Mouse (Mus musculus): ENCODE data around the gene Gm10912. TPM values are rescaled to one million over a fixed set of nuclear protein-coding genes. Genes with fewer than 3 reads are reported as not detected.

Gene Gm10912
- polyA plus RNA-seq, 1 experiment, result 1.5 TPM

DNA sequence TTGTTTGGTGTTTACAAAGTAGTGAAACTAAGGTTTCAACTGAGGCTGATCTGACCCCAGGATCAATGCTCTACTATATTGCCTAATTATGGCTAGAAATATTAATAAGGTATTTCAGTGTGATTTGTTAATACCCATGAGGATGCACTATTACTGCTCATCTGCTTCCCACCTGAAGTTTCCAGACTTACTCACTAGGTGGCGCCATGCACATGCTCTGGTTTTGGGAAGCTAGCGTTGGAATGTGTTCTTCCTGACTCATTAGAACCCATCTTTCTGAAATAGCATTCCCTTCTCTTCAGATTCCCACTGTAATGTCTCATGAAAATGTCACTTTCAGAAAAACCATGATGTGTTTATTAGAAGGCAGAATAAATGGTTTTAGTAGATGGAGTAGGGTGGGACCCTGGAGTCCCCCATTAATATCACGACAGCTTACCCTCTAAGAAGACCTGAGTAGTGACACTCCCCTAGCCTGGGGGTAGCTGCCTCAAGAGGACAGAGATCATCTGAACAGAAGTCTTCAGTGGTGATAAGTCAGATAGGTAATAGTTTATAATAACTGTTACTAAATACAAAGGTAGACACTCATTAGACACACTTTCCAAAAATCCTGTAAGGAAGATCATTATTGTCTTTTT, 30.7 kb upstream of the Gm10912 start:
- 36% methylated on average over 3 of the region's 3 CpGs for WGBS
- Histone ChIP-seq H3K4me1 (ENCODE audit: control insufficient read depth, insufficient read depth, low read length) (no peaks in the 10 kb centered on the region), H3K4me3 (replicated peaks; ENCODE audit: control insufficient read depth, low read depth, low read length) (no peak overlapping the region), H3K27ac (ENCODE audit: control insufficient read depth, insufficient read depth, low read depth, low read length, poor library complexity) (no peak overlapping the region)
- TF ChIP-seq POLR2A (IDR thresholded peaks at IDR 0.05; ENCODE audit: borderline replicate concordance, control insufficient read depth, low read depth, low read length) (no peak), CTCF (IDR thresholded peaks at IDR 0.05; ENCODE audit: control insufficient read depth, insufficient read depth, low read length) (peak; percentile 76)

DNA sequence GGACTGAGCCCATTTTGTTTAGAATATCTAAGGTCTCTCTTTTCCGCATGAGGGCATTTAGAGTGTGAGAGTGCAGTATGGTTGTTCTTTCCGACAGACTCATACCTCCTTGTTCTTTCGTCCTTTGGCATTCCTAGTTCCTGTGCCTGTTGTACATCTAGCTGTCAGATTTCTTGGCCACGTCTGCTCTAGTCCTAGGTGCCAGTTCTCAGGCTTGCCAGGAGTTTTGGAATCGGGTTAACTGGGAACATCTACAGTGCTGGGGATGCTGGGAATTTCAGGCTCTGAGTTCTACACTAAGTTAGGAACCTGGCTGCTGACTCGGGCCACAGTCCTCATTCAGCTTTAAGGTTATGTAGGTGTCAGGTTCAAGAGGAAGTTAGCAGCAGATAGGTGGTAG, 30.0 kb upstream of the Gm10912 start:
- no peaks in the 10 kb centered on the region for H3K4me1 ChIP-seq (ENCODE audit: control insufficient read depth, insufficient read depth, low read length)
- no peak overlapping the region for H3K27ac ChIP-seq (ENCODE audit: control insufficient read depth, insufficient read depth, low read depth, low read length, poor library complexity)
- no peak overlapping the region for H3K4me3 ChIP-seq (replicated peaks; ENCODE audit: control insufficient read depth, low read depth, low read length)
- WGBS, result 90% methylated on average over 6 of the region's 6 CpGs
- TF ChIP-seq POLR2A (IDR thresholded peaks at IDR 0.05; ENCODE audit: borderline replicate concordance, control insufficient read depth, low read depth, low read length) (no peak), CTCF (IDR thresholded peaks at IDR 0.05; ENCODE audit: control insufficient read depth, insufficient read depth, low read length) (no peak)

DNA sequence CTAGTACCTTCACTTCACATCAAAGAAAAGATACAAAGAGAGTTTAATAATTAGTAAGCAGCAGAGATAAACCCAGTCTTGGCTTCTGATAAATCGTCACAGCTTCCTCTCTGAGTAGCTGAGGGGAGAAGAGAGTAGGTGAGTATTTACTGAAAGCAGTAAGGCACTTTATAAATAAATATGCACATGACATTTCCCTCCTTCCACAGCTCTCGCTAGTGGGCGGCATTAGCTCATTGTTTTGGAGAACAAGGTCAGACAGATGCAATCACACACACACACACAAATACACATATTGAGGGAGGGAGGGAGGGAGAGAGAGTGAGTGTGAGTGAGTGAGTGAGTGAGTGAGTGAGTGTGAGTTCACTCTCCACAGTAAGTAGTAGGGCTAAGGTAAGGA, 29.3 kb upstream of the Gm10912 start:
- Histone ChIP-seq H3K27ac (ENCODE audit: control insufficient read depth, insufficient read depth, low read depth, low read length, poor library complexity) (no peak overlapping the region), H3K4me1 (ENCODE audit: control insufficient read depth, insufficient read depth, low read length) (no peaks in the 10 kb centered on the region), H3K4me3 (replicated peaks; ENCODE audit: control insufficient read depth, low read depth, low read length) (no peak overlapping the region)
- WGBS, result 82% methylated on average over 3 of the region's 3 CpGs
- TF ChIP-seq CTCF (IDR thresholded peaks at IDR 0.05; ENCODE audit: control insufficient read depth, insufficient read depth, low read length) (no peak), POLR2A (IDR thresholded peaks at IDR 0.05; ENCODE audit: borderline replicate concordance, control insufficient read depth, low read depth, low read length) (no peak)

DNA sequence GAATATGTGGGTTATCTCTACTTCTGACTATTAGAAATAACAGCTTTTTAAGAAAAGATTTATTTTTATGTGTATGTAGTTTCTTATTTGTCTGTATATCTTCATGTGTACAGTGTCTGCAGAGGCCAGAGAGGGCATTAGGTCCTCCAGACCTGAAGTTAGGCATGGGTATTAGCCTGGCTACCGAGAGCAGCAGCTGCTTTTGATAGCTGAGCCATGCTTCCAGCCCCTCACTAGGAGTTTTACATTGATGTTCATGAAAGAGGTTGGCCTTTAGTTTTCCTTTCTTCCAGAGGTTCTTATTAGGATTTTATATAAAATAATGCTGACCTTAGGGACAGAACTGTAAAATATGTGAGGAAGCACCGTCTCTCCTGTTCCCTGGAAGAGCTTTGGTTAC, 27.4 kb upstream of the Gm10912 start:
- no peak for TF ChIP-seq CTCF (IDR thresholded peaks at IDR 0.05; ENCODE audit: control insufficient read depth, insufficient read depth, low read length)
- TF ChIP-seq POLR2A (IDR thresholded peaks at IDR 0.05; ENCODE audit: borderline replicate concordance, control insufficient read depth, low read depth, low read length), result no peak
- WGBS, result 87% methylated on average over 2 of the region's 2 CpGs
- H3K4me1 ChIP-seq (ENCODE audit: control insufficient read depth, insufficient read depth, low read length), result no peaks in the 10 kb centered on the region
- no peak overlapping the region for H3K4me3 ChIP-seq (replicated peaks; ENCODE audit: control insufficient read depth, low read depth, low read length)
- H3K27ac ChIP-seq (ENCODE audit: control insufficient read depth, insufficient read depth, low read depth, low read length, poor library complexity), result no peak overlapping the region

DNA sequence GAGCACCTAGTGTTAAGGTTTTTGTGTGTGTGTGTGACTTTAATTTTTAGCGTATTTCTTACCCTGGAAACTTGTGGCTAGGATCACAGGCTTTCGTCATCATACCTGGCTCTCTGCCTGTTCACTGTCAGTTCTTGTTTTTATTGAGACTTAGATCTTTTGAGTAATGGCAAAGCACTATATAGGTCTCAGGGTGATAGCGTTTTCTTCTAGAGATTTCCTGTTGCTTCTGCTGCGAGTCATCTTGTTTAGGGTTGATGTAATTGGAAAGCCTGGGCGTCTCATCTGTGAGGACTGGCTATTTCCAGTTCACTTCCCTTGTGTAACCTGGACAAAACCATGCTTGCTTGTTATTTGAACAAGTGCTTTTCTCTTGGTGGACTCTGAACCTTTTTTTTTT, 24.0 kb upstream of the Gm10912 start:
- no peaks in the 10 kb centered on the region for H3K4me1 ChIP-seq (ENCODE audit: control insufficient read depth, insufficient read depth, low read length)
- H3K4me3 ChIP-seq (replicated peaks; ENCODE audit: control insufficient read depth, low read depth, low read length), result no peak overlapping the region
- no peak overlapping the region for H3K27ac ChIP-seq (ENCODE audit: control insufficient read depth, insufficient read depth, low read depth, low read length, poor library complexity)
- 30% methylated on average over 5 of the region's 5 CpGs for WGBS
- no peak for TF ChIP-seq CTCF (IDR thresholded peaks at IDR 0.05; ENCODE audit: control insufficient read depth, insufficient read depth, low read length)
- no peak for TF ChIP-seq POLR2A (IDR thresholded peaks at IDR 0.05; ENCODE audit: borderline replicate concordance, control insufficient read depth, low read depth, low read length)

DNA sequence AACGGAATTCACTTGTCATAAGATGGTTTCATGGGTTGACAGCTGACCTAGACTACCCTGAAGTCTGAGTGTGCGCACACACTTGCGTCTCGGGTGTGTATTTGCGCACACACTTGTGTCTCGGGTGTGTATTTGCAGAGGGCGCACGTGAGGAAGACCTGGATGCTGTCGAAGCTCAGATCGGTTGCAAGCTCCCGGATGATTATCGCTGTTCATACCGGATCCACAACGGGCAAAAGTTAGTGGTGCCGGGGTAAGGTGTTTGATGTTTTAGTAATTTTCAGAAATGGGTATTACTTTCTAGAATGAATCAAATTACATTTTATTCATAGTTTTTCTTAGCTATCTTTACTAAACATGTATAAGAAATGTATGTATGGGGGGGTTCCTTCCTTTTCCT, 22.9 kb upstream of the Gm10912 start:
- Histone ChIP-seq H3K4me1 (ENCODE audit: control insufficient read depth, insufficient read depth, low read length) (no peaks in the 10 kb centered on the region), H3K27ac (ENCODE audit: control insufficient read depth, insufficient read depth, low read depth, low read length, poor library complexity) (no peak overlapping the region), H3K4me3 (replicated peaks; ENCODE audit: control insufficient read depth, low read depth, low read length) (no peak overlapping the region)
- no peak for TF ChIP-seq POLR2A (IDR thresholded peaks at IDR 0.05; ENCODE audit: borderline replicate concordance, control insufficient read depth, low read depth, low read length)
- TF ChIP-seq CTCF (IDR thresholded peaks at IDR 0.05; ENCODE audit: control insufficient read depth, insufficient read depth, low read length), result no peak
- 95% methylated on average over 15 of the region's 15 CpGs for WGBS

DNA sequence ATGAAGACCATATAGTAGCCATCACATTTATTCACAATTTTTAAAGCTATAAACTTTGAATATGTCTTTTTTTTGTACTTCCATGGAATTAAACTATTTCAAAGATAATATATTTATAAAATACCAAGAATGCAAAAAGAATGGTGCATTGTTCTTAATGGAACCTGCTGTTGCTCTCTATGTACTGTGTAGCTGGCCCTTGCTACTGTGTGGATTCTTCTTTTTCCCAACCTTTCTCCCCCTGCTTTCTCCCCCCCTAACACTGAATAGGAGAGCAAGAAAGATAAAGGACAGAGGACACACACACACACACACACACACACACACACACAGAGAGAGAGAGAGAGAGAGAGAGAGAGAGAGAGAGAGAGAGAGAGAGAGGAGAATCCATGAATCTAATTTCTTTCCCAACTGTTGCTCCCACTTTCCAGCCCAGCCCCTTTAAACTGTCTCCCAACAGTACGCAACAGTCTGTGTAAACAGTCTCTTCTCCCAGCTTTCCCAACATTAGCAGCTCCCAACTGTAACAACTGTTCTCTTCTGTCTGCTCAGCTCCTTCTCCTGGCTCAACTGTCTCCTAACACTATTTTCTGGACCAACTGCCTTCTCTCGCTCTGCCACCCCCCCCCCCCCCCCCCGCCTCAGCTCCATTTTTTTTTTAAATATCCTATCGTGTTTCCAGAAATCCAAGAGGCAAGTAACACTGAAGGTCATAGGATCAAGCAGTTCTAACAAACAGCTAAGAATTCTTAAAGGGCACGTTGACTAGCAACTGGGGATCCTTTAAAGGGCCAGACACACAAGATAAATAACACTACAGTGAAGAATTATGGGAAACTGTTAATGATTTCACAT, 21.8 kb upstream of the Gm10912 start:
- WGBS, result 82% methylated on average over 5 of the region's 5 CpGs
- no peak overlapping the region for H3K27ac ChIP-seq (ENCODE audit: control insufficient read depth, insufficient read depth, low read depth, low read length, poor library complexity)
- H3K4me1 ChIP-seq (ENCODE audit: control insufficient read depth, insufficient read depth, low read length), result no peaks in the 10 kb centered on the region
- TF ChIP-seq POLR2A (IDR thresholded peaks at IDR 0.05; ENCODE audit: borderline replicate concordance, control insufficient read depth, low read depth, low read length) (no peak), CTCF (IDR thresholded peaks at IDR 0.05; ENCODE audit: control insufficient read depth, insufficient read depth, low read length) (no peak)
- no peak overlapping the region for H3K4me3 ChIP-seq (replicated peaks; ENCODE audit: control insufficient read depth, low read depth, low read length)

GRCm38 (mm10) chr2:104044479-104045080, 21.0 kb upstream of the Gm10912 start:
- no peak overlapping the region for H3K4me3 ChIP-seq (replicated peaks; ENCODE audit: control insufficient read depth, low read depth, low read length)
- H3K4me1 ChIP-seq (ENCODE audit: control insufficient read depth, insufficient read depth, low read length), result no peaks in the 10 kb centered on the region
- TF ChIP-seq POLR2A (IDR thresholded peaks at IDR 0.05; ENCODE audit: borderline replicate concordance, control insufficient read depth, low read depth, low read length), result no peak
- TF ChIP-seq CTCF (IDR thresholded peaks at IDR 0.05; ENCODE audit: control insufficient read depth, insufficient read depth, low read length), result no peak
- 47% methylated on average over 1 of the region's 1 CpGs for WGBS
- H3K27ac ChIP-seq (ENCODE audit: control insufficient read depth, insufficient read depth, low read depth, low read length, poor library complexity), result no peak overlapping the region

All from bone marrow, adult 2 months (tissue).